8 mouse cellular contexts compared by ENCODE assay signal in genomic region chr10:45811882-45812281, GRCm38 (mm10).
DNase-seq lines count a peak whose midpoint lies in the region; ATAC-seq and TF ChIP-seq lines count a peak whose summit lies in the region.

No protein-coding gene starts in this region.

- DNase-seq in gastrocnemius, adult 2 months, result peak; percentile 27
- no peak for DNase-seq in gastrocnemius, postnatal 36 days
- DNase-seq in midbrain, postnatal 0 days (ENCODE audit: low spot score), result peak; percentile 8
- no peak for DNase-seq in midbrain, embryonic 10.5 days (ENCODE audit: low spot score)
- DNase-seq in liver, embryonic 14.5 days (ENCODE audit: low read depth in 3 of 3, low spot score in 3 of 3), result peak in 2 of 3 experiments; percentile 4 to 13
- no peak for DNase-seq in yolk sac, embryonic 10.5 days (ENCODE audit: low spot score)
- no peak for DNase-seq in cerebellum, adult 8-10 months

- H3K9me3 ChIP-seq in midbrain, postnatal 0 days (ENCODE audit: low read length), result no peaks in the 10 kb centered on the region
- no peaks in the 10 kb centered on the region for H3K9me3 ChIP-seq in midbrain, embryonic 10.5 days (replicated peaks)
- no peaks in the 10 kb centered on the region for H3K9me3 ChIP-seq in liver, embryonic 14.5 days (ENCODE audit: control insufficient read depth, low read length)

- TF ChIP-seq POLR2A in bone marrow, adult 2 months (IDR thresholded peaks at IDR 0.05; ENCODE audit: borderline replicate concordance, control insufficient read depth, low read depth, low read length), result no peak

- no peak overlapping the region for H3K4me2 ChIP-seq in midbrain, postnatal 0 days (ENCODE audit: low read depth, low read length, poor library complexity, severe bottlenecking)
- H3K4me2 ChIP-seq in liver, embryonic 14.5 days (ENCODE audit: low read depth), result no peak overlapping the region

- WGBS in midbrain, postnatal 0 days, result 52% methylated on average over 6 of the region's 6 CpGs
- WGBS in midbrain, embryonic 10.5 days, result 59% methylated on average over 6 of the region's 6 CpGs
- WGBS in bone marrow, adult 2 months, result 61% methylated on average over 6 of the region's 6 CpGs
- WGBS in liver, embryonic 14.5 days (ENCODE audit: insufficient replicate concordance), result 37% methylated on average over 6 of the region's 6 CpGs

- H3K27ac ChIP-seq in gastrocnemius, adult 2 months, result no peak overlapping the region
- H3K27ac ChIP-seq in midbrain, postnatal 0 days (ENCODE audit: low read depth, low read length), result no peak overlapping the region
- no peak overlapping the region for H3K27ac ChIP-seq in midbrain, embryonic 10.5 days (replicated peaks)
- H3K27ac ChIP-seq in bone marrow, adult 2 months (ENCODE audit: control insufficient read depth, insufficient read depth, low read depth, low read length, poor library complexity), result no peak overlapping the region
- no peak overlapping the region for H3K27ac ChIP-seq in liver, embryonic 14.5 days

- no peaks in the 10 kb centered on the region for H3K36me3 ChIP-seq in midbrain, postnatal 0 days (ENCODE audit: insufficient read depth, low read length)
- no peaks in the 10 kb centered on the region for H3K36me3 ChIP-seq in midbrain, embryonic 10.5 days
- H3K36me3 ChIP-seq in liver, embryonic 14.5 days (replicated peaks; ENCODE audit: control insufficient read depth, insufficient read depth, low read depth), result no peaks in the 10 kb centered on the region

- intact Hi-C loops in gastrocnemius, adult 2 months (cut with DNase I), result no loop called here
- intact Hi-C loops in gastrocnemius, postnatal 36 days (cut with DNase I), result no loop called here

- no peak overlapping the region for H3K9ac ChIP-seq in midbrain, postnatal 0 days (replicated peaks; ENCODE audit: low read length, poor library complexity, severe bottlenecking)
- no peak overlapping the region for H3K9ac ChIP-seq in liver, embryonic 14.5 days (replicated peaks)

- TF ChIP-seq CTCF in gastrocnemius, adult 2 months (IDR thresholded peaks at IDR 0.05), result peak; percentile 57
- TF ChIP-seq CTCF in midbrain, postnatal 0 days (IDR thresholded peaks at IDR 0.05), result peak; percentile 46
- peak; percentile 41; the same call in 1 of the 2 replicates for TF ChIP-seq CTCF in bone marrow, adult 2 months (IDR thresholded peaks at IDR 0.05; ENCODE audit: control insufficient read depth, insufficient read depth, low read length)
- TF ChIP-seq CTCF in liver, embryonic 14.5 days (IDR thresholded peaks at IDR 0.05; ENCODE audit: low read depth), result peak; percentile 61

- H3K4me3 ChIP-seq in gastrocnemius, adult 2 months, result no peak overlapping the region
- H3K4me3 ChIP-seq in midbrain, postnatal 0 days (ENCODE audit: low read depth, low read length), result no peak overlapping the region
- no peak overlapping the region for H3K4me3 ChIP-seq in midbrain, embryonic 10.5 days
- H3K4me3 ChIP-seq in bone marrow, adult 2 months (replicated peaks; ENCODE audit: control insufficient read depth, low read depth, low read length), result no peak overlapping the region
- no peak overlapping the region for H3K4me3 ChIP-seq in liver, embryonic 14.5 days (ENCODE audit: insufficient read depth in 1 of 2, low read depth in 2 of 2, low read length in 2 of 2)

- 0 out of 2 replicates have a peak, but pooled peaks cover under 1% of the 10 kb centered on the region for H3K4me1 ChIP-seq in midbrain, postnatal 0 days (ENCODE audit: insufficient read depth, low read length)
- peaks cover 9% of the 10 kb centered on the region for H3K4me1 ChIP-seq in midbrain, embryonic 10.5 days
- H3K4me1 ChIP-seq in bone marrow, adult 2 months (ENCODE audit: control insufficient read depth, insufficient read depth, low read length), result no peaks in the 10 kb centered on the region
- peaks cover 0 to 8% of the 10 kb centered on the region in 2 experiments; a peak in 2 of 4 replicates for H3K4me1 ChIP-seq in liver, embryonic 14.5 days (replicated peaks; ENCODE audit: control insufficient read depth in 2 of 2, insufficient read depth in 2 of 2, low read length in 1 of 2)

- no peak for ATAC-seq in midbrain, postnatal 0 days (ENCODE audit: low FRiP score)
- ATAC-seq in liver, embryonic 14.5 days (ENCODE audit: insufficient read depth), result no peak

- no peak for TF ChIP-seq EP300 in liver, embryonic 14.5 days (IDR thresholded peaks at IDR 0.05; ENCODE audit: low read depth)

- no peaks in the 10 kb centered on the region for H3K27me3 ChIP-seq in midbrain, postnatal 0 days (ENCODE audit: insufficient read depth, low read length)
- no peaks in the 10 kb centered on the region for H3K27me3 ChIP-seq in midbrain, embryonic 10.5 days (ENCODE audit: low read depth, poor library complexity, severe bottlenecking)
- no peaks in the 10 kb centered on the region for H3K27me3 ChIP-seq in liver, embryonic 14.5 days (ENCODE audit: control insufficient read depth, insufficient read depth, low read length)

Comparison
In these comparisons a context has a peak if more than half of its experiments do, and no peak if none do; other contexts are left out.
1. DNase-seq: peak in gastrocnemius, adult 2 months (single experiment), midbrain, postnatal 0 days (single experiment) and liver, embryonic 14.5 days (2 of 3); none in gastrocnemius, postnatal 36 days (0 of 2), midbrain, embryonic 10.5 days (single experiment), yolk sac, embryonic 10.5 days (single experiment) and cerebellum, adult 8-10 months (single experiment).
2. Peak in every context shown above with its lines, with median percentiles within 50 percentile points of each other: CTCF ChIP-seq.